Mouse (Mus musculus): ENCODE measurements around the gene Sdcbp2.

Gene Sdcbp2

GRCm38 (mm10) chr2:151631406-151632158, 59.2 kb downstream of the Sdcbp2 start:
- DNase-seq (ENCODE audit: low spot score), result no peak

DNA sequence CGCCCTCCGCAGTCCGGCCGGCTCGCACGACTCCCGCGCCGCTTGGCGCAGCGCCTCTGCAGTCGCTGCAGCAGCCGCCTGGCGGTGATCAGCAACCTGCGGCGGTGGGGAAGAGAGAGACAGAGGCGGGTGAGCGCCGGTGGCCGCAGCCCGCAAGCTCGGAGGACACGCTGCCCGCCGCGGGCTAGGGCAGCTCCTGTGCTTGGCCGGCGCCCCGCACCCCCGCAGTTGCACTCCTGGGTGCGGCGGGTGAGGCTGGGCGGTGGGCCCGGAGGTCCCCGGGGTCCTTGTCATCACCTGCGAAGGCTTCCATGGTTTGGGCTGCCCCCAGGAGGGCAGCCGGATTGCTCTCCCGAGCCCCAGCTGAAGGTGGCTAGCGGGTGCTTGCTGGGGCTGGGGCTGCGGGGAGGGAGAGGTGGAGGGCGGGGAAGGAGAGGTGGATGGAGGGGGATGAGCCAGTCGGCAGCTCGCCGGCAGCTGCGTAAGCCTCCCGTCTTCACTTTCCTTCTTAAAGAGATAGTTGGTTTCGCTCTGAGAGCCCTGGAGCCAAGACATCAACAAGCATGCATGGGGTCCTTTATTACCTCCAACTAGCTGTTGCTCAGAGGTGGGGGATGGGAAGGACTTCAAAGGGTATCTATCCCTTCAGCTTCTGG, 59.9 kb downstream of the Sdcbp2 start, which contains the start of gene Snph:
Snph (minus strand) TSS at position 435 of the 656 bp plus-strand sequence.
- DNase-seq (ENCODE audit: low spot score), result peak; percentile 76

DNA sequence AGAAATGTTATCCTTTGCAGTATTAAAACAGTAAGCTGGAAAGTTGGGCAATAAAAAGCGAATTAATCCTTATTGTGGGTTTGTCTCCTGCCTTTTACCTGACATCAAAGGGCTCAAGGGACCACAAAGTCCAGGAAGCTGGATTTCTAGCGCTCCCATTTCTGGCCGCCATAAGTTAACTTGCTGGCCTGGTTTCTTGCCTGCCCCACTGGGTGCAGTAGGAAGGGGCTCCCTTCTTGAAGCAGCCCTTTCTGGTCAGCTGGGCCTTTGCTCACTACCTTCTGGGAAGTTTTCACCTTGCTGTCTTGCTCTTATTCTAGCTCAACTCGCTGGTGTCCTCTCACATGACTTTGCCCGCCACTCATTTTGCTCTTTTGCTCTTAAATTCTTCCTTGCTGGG, 60.6 kb downstream of the Sdcbp2 start:
- no peak for DNase-seq (ENCODE audit: low spot score)

- DNase-seq (ENCODE audit: low spot score), result no peak
Measured at GRCm38 (mm10) chr2:151634903-151635302, 62.5 kb downstream of the Sdcbp2 start.

GRCm38 (mm10) chr2:151635362-151636014, 63.1 kb downstream of the Sdcbp2 start:
- DNase-seq (ENCODE audit: low spot score), result no peak

DNA sequence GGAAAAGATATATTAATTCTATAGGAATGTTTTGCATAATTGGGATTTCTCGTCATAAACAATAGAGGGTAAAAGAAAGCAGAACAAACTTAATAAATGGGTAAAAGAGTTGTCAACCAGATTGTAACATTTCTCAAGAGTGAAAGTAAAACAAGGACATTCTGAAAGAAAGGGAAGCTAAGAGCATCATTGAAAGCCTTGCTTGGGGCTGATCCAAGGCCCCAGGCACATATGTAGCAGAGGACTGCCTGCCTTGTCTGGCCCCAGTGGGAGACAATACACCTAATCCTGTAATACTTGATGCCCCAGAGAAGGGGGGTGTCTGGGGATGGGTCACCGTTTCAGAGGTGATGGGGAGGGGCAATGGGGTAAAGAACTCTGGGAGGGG, 63.6 kb downstream of the Sdcbp2 start:
- no peak for DNase-seq (ENCODE audit: low spot score)

Data from embryo, embryonic 10 days (tissue).